ENCODE assay signal across 8 mouse cellular contexts in the genomic region with DNA sequence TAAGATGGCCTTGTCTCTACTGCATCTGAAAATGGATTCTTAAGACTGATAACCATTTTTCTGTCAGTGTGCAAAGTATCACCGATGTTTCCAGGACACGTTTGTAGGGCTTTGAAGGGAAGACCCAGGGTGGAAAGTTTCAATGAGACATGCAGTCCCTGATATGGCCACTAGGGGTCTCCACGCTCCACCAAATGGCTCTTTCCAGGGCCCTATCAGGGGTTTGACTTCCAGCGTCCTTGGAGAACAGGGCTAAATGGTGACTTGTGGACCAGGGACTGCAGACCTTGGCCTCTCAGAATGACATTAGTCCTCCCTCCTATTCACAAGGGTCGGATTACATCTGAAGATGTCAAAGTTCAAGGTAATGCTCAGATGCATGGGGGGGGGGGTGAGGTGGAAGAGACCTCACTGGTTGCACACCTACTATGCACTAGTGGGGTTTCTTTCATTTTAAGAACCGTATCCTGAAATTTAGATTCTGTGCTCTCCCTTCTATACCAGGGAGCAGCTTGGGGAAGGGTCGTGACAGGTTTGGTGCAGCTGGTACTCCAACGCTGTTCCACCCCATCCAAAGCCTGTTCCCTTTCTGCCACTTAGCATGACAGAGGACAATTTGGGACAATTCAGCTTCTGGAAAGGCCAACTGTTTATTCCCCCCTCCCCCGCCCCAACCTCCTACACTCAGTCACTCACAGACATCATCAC. TPM values are rescaled to one million over a fixed set of nuclear protein-coding genes. Genes with fewer than 3 reads are reported as not detected.
DNase-seq lines count a peak whose midpoint lies in the region; ATAC-seq lines count a peak whose summit lies in the region.

No protein-coding gene starts in this region.

- intact Hi-C loops in left cerebral cortex, postnatal 10 days (cut with DNase I): loop anchor here (5.0 kb wide), 2 partner anchors 99 to 154 kb away; no protein-coding TSS in a partner anchor

- peak; percentile 35 for DNase-seq in ovary, postnatal 10 days (ENCODE audit: low spot score)
- DNase-seq in ovary, adult 18-20 months (ENCODE audit: low spot score): no peak
- peak; percentile 46 for DNase-seq in cerebellum, adult 9-11 months
- DNase-seq in frontal cortex, adult 2 months (ENCODE audit: extremely low spot score in 1 of 2, low spot score in 1 of 2): peak; percentile 29 to 88
- peak; percentile 57 to 65 for DNase-seq in left cerebral cortex, postnatal 10 days (ENCODE audit: extremely low spot score in 1 of 2, low spot score in 2 of 2)
- peak; percentile 38 to 61 for DNase-seq in spleen, postnatal 10 days (ENCODE audit: low spot score in 2 of 2)

- H3K4me3 ChIP-seq in intestine, embryonic 15.5 days (replicated peaks): no peak overlapping the region
- no peak overlapping the region for H3K4me3 ChIP-seq in midbrain, embryonic 13.5 days (replicated peaks)

- H3K4me1 ChIP-seq in intestine, embryonic 15.5 days (replicated peaks): no peaks in the 10 kb centered on the region
- peaks cover 11% of the 10 kb centered on the region for H3K4me1 ChIP-seq in midbrain, embryonic 13.5 days (replicated peaks)

- H3K27ac ChIP-seq in intestine, embryonic 15.5 days: no peak overlapping the region
- H3K27ac ChIP-seq in midbrain, embryonic 13.5 days: no peak overlapping the region

- H3K9ac ChIP-seq in intestine, embryonic 15.5 days: no peak overlapping the region
- H3K9ac ChIP-seq in midbrain, embryonic 13.5 days (replicated peaks): no peak overlapping the region

- no peak overlapping the region for H3K4me2 ChIP-seq in intestine, embryonic 15.5 days (replicated peaks)
- no peak overlapping the region for H3K4me2 ChIP-seq in midbrain, embryonic 13.5 days (replicated peaks)

- no peaks in the 10 kb centered on the region for H3K36me3 ChIP-seq in intestine, embryonic 15.5 days
- no peaks in the 10 kb centered on the region for H3K36me3 ChIP-seq in midbrain, embryonic 13.5 days

- no peaks in the 10 kb centered on the region; the same call in none of the 2 replicates for H3K27me3 ChIP-seq in intestine, embryonic 15.5 days (replicated peaks)
- peaks cover 10% of the 10 kb centered on the region for H3K27me3 ChIP-seq in midbrain, embryonic 13.5 days

- peak; percentile 72 for ATAC-seq in intestine, embryonic 15.5 days
- ATAC-seq in midbrain, embryonic 13.5 days: peak; percentile 85

- no peaks in the 10 kb centered on the region for H3K9me3 ChIP-seq in intestine, embryonic 15.5 days
- H3K9me3 ChIP-seq in midbrain, embryonic 13.5 days: no peaks in the 10 kb centered on the region

- WGBS in intestine, embryonic 15.5 days: 35% methylated on average over 9 of the region's 9 CpGs
- 36% methylated on average over 9 of the region's 9 CpGs for WGBS in midbrain, embryonic 13.5 days

RNA-seq across cellular contexts. Expression of gene Dagla, which starts 29.0 kb away (rescaled TPM):
- 46.8 and 52.7 TPM in 2 replicates for polyA plus RNA-seq in frontal cortex, adult 2 months (2012; rRNA removed)
- polyA plus RNA-seq in intestine, embryonic 15.5 days (2015; fragmentation: Nextera tagmentation; extraction: Ambion mirVana): 3.5 and 3.6 TPM in 2 replicates
- 10 to 100 TPM; 65.9 to 68.7 TPM for total RNA-seq in left cerebral cortex, postnatal 10 days (2021)
- 5.1 and 5.3 TPM in 2 replicates for polyA plus RNA-seq in midbrain, embryonic 13.5 days (2015; fragmentation: Nextera tagmentation; extraction: Ambion mirVana)

RNA-seq across cellular contexts. Expression of gene Syt7, which starts 55.2 kb away (rescaled TPM):
- 187 and 212 TPM in 2 replicates for polyA plus RNA-seq in frontal cortex, adult 2 months (2012; rRNA removed)
- 1.7 and 3.1 TPM in 2 replicates for polyA plus RNA-seq in intestine, embryonic 15.5 days (2015; fragmentation: Nextera tagmentation; extraction: Ambion mirVana)
- total RNA-seq in left cerebral cortex, postnatal 10 days (2021): 100 to 1,000 TPM; 240 to 248 TPM
- polyA plus RNA-seq in midbrain, embryonic 13.5 days (2015; fragmentation: Nextera tagmentation; extraction: Ambion mirVana): 8.2 and 8.8 TPM in 2 replicates

Comparison
In these comparisons a context has a peak if more than half of its experiments do, and no peak if none do; other contexts are left out.
1. RNA of gene Syt7, which starts 55.2 kb away (polyA plus RNA-seq): 187 to 212 TPM in frontal cortex, adult 2 months; 8.2 to 8.8 TPM in midbrain, embryonic 13.5 days and 1.7 to 3.1 TPM in intestine, embryonic 15.5 days; every median in the first group is over 10 times any median in the second.